Mouse (Mus musculus) left cerebral cortex, adult 18-20 months (tissue): Measurements from ENCODE around the gene Mief1. TPM values are rescaled to one million over a fixed set of nuclear protein-coding genes. Genes with fewer than 3 reads are reported as not detected.

Source experiments
- DNase-seq, 2 experiments: peaks; one replicate each; pipeline ENCODE4 v3.0.0; 2021 to 2022; ENCODE audit warnings: low spot score in 2 of 2, mixed read lengths in 1 of 2
- total RNA-seq, 2 experiments: library from RNA; stranded (reverse); gene quantifications; 2 replicates each; pipeline ENCODE4 v1.2.3; 2021

Gene Mief1
- total RNA-seq, 2 experiments from 2014 or later: 34.1 to 35.3 TPM

DNA sequence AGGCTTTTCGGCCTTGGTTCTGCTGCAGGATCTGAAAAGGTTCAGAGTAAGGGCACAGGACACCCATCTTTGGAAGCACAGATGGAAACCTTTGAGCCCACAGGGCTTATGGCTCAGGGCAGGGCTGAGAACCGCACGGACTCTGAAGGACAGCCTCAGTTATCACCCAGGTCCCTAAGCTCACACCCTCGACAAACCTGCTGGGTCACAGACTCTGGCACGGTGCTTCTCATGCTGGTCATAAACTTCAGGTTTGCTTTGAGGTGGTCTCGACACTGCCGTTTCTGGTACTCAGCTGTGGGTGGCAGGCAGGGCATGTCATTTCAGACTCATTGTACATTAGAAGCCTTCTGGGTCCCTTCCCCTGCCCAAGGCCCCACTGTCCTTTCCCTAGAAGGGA, 27.3 kb downstream of the Mief1 start:
- no peak for DNase-seq

- peak; percentile 89 to 90 for DNase-seq
These were observed 30.1 kb downstream of the Mief1 start, which contains the start of gene Rps19bp1 for GRCm38 (mm10) chr15:80263610-80264575. Gene Rps19bp1, minus strand, starts transcription at chr15:80264315.

- peak; percentile 83 to 86 for DNase-seq
These were observed 32.5 kb downstream of the Mief1 start for GRCm38 (mm10) chr15:80266281-80266680.

DNA sequence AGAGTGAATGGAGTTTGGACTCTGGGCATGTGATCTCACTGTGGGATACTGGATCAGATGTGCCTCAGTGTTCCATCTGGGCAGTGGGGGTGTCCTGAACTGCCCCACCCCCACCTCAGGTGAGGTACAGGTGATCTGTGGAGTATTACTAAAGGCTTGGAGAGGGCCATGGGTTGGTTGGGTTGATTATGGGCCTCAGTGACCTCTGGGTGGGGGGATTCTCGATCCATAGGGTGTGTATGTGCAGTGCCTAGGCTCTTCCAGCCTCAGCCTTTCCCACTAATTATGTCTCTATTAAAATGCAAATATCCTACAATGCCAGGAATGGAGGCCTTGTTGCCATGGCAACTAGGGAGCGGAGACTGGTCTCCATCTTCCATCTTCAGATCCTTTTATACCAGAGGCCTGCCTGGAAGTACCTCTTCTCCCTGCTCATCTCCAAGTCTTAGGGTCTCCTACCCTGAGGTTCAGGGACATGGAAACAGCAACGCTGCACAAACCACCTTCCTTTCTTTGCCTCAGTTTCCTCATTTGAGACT, 38.1 kb downstream of the Mief1 start:
- DNase-seq: no peak

GRCm38 (mm10) chr15:80277107-80277506, 43.3 kb downstream of the Mief1 start:
- no peak for DNase-seq

DNA sequence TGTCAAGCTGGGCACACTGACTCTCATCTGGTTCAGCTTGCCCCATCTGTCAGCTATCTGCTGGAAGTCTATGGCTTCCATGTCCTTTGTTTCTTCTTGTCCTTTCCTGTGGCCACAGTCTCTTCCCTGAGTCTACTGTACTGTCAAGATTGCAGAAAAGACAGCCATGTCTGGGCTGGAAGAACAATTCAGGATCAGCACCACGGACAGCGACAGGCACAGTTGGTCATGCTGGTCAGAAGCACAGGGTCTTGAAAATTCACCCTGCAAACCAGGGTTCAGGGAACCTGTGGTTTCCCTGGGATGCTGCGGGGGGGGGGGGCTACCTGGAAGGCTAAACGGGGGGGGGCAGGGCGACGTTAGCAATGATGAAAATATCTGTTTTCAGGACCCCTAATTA, 43.8 kb downstream of the Mief1 start:
- no peak for DNase-seq

DNA sequence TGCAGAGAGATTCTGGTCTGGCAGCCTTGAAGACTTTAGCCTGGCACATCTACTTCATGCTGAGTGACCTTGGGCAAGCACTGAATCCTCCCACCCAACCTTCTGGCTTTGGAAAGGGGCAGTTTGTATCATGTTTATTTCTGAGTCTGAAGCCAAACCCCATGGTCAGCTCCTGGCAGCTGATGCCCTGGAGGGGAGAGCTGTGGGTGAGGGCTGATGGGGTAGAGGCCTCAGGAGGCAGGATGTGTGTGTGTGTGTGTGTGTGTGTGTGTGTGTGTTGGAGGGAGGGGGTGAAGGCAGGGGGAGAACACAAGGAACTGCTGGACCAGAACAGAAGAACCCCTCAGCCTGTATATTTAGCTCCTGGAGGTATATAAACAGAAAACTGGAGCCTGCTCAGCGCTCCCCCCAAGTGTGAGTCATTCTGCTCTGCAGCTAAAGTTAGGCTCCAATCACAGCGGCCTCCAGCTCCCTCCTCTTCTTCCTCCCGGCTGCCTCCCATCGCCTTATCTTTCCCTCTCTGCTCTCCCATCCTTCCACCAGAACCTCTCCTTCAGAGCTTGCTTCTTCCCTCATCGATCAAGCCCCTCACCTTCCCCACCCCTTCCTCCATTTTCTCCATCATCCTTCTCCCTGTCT, 44.4 kb downstream of the Mief1 start:
- DNase-seq: peak; percentile 75 to 77

- peak in 1 of 2 experiments; percentile 22 for DNase-seq
These were observed 45.2 kb downstream of the Mief1 start for GRCm38 (mm10) chr15:80279053-80279452.

GRCm38 (mm10) chr15:80280646-80281045, 46.8 kb downstream of the Mief1 start:
- DNase-seq: peak in 1 of 2 experiments; percentile 50

- peak; percentile 61 to 71 for DNase-seq
These were observed 53.1 kb downstream of the Mief1 start, which contains the start of gene Cacna1i for GRCm38 (mm10) chr15:80286851-80287415. Gene Cacna1i, plus strand, starts transcription at chr15:80287238.

- peak; percentile 23 to 36 for DNase-seq
These were observed 54.2 kb downstream of the Mief1 start for GRCm38 (mm10) chr15:80288036-80288435.

DNA sequence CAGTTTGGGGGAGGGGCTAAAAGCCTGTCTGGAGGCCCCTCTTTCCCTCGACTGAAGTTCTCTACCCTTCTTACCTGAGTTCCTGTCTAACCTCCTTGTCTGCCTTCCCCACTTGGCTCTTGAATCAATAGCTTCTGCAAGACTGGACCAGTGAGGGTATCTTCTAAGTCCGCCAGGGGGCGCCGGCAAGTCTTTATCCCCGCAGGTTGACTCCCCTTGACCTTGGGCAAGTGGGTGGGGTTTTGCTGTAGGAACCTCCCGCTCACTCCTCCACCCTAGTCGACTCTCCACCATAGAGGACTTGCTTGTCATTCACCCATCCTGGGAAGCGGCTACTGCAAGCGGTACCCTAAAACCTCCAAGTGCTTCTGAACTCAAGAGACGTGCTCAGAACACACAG, 55.6 kb downstream of the Mief1 start:
- peak; percentile 78 to 85 for DNase-seq

GRCm38 (mm10) chr15:80297146-80297545, 63.3 kb downstream of the Mief1 start:
- DNase-seq: no peak

Other genes starting within 250 kb of the Mief1 start
- gene Pdgfb, start 219.0 kb upstream of the Mief1 start, total RNA-seq: 10 to 100 TPM; 28.5 to 37.6 TPM
- gene Syngr1, start 142.7 kb upstream of the Mief1 start, total RNA-seq: 100 to 1,000 TPM; 421 to 438 TPM
- gene Rpl3, start 142.2 kb upstream of the Mief1 start, total RNA-seq: 100 to 1,000 TPM; 526 to 554 TPM
- gene Tab1, start 100.9 kb upstream of the Mief1 start, total RNA-seq: 10 to 100 TPM; 23.8 to 25.7 TPM
- gene Mgat3, start 60.3 kb upstream of the Mief1 start, total RNA-seq: 100 to 1,000 TPM; 124 TPM
- gene AC140267.1, start 1.8 kb downstream of the Mief1 start, total RNA-seq: 10 to 100 TPM; 19.0 to 19.4 TPM
- 100 to 1,000 TPM; 126 to 133 TPM for gene Atf4, start 21.2 kb downstream of the Mief1 start, total RNA-seq
- gene Rps19bp1, start 30.3 kb downstream of the Mief1 start, total RNA-seq: 10 to 100 TPM; 41.9 to 42.4 TPM
- 10 to 100 TPM; 58.9 to 60.7 TPM for gene Cacna1i, start 53.2 kb downstream of the Mief1 start, total RNA-seq